Mouse (Mus musculus): ENCODE measurements around the gene Pcnx4. TPM values are rescaled to one million over a fixed set of nuclear protein-coding genes. Genes with fewer than 3 reads are reported as not detected.

Pcnx4 gene
- polyA plus RNA-seq, 1 experiment from 2014 or later = 16.2 TPM

GRCm38 (mm10) chr12:72621441-72621840, 85.3 kb downstream of the Pcnx4 start:
- no peak overlapping the region for H3K27ac ChIP-seq (ENCODE audit: low read depth, low read length)
- no peaks in the 10 kb centered on the region for H3K27me3 ChIP-seq (ENCODE audit: control insufficient read depth, insufficient read depth, low read length)
- WGBS = 90% methylated on average over 1 of the region's 1 CpGs
- no peak overlapping the region for H3K4me2 ChIP-seq (replicated peaks; ENCODE audit: low read depth, low read length)
- DNase-seq (ENCODE audit: low spot score) (no peak), ATAC-seq (ENCODE audit: low FRiP score) (no peak)
- no peaks in the 10 kb centered on the region for H3K4me1 ChIP-seq (replicated peaks; ENCODE audit: control insufficient read depth, insufficient read depth, low read length)
- no peak overlapping the region for H3K9ac ChIP-seq (ENCODE audit: low read depth, low read length)
- H3K36me3 ChIP-seq (ENCODE audit: control insufficient read depth, insufficient read depth, low read length) = no peaks in the 10 kb centered on the region
- no peak overlapping the region for H3K4me3 ChIP-seq (ENCODE audit: low read depth, low read length)
- no peaks in the 10 kb centered on the region for H3K9me3 ChIP-seq (ENCODE audit: control insufficient read depth, low read length)

GRCm38 (mm10) chr12:72622853-72623496, 86.8 kb downstream of the Pcnx4 start:
- Histone ChIP-seq H3K36me3 (ENCODE audit: control insufficient read depth, insufficient read depth, low read length) (no peaks in the 10 kb centered on the region), H3K27me3 (ENCODE audit: control insufficient read depth, insufficient read depth, low read length) (no peaks in the 10 kb centered on the region), H3K27ac (ENCODE audit: low read depth, low read length) (no peak overlapping the region), H3K4me3 (ENCODE audit: low read depth, low read length) (no peak overlapping the region), H3K4me2 (replicated peaks; ENCODE audit: low read depth, low read length) (no peak overlapping the region), H3K4me1 (replicated peaks; ENCODE audit: control insufficient read depth, insufficient read depth, low read length) (no peaks in the 10 kb centered on the region), H3K9me3 (ENCODE audit: control insufficient read depth, low read length) (no peaks in the 10 kb centered on the region), H3K9ac (ENCODE audit: low read depth, low read length) (no peak overlapping the region)
- ATAC-seq (ENCODE audit: low FRiP score) = no peak
- 84% methylated on average over 5 of the region's 5 CpGs for WGBS
- DNase-seq (ENCODE audit: low spot score) = no peak

GRCm38 (mm10) chr12:72628751-72629150, 92.6 kb downstream of the Pcnx4 start:
- no peak overlapping the region for H3K4me2 ChIP-seq (replicated peaks; ENCODE audit: low read depth, low read length)
- H3K27ac ChIP-seq (ENCODE audit: low read depth, low read length) = no peak overlapping the region
- 93% methylated on average over 7 of the region's 7 CpGs for WGBS
- H3K4me3 ChIP-seq (ENCODE audit: low read depth, low read length) = no peak overlapping the region
- no peaks in the 10 kb centered on the region for H3K9me3 ChIP-seq (ENCODE audit: control insufficient read depth, low read length)
- no peaks in the 10 kb centered on the region for H3K27me3 ChIP-seq (ENCODE audit: control insufficient read depth, insufficient read depth, low read length)
- H3K36me3 ChIP-seq (ENCODE audit: control insufficient read depth, insufficient read depth, low read length) = no peaks in the 10 kb centered on the region
- DNase-seq (ENCODE audit: low spot score) (no peak), ATAC-seq (ENCODE audit: low FRiP score) (no peak)
- H3K4me1 ChIP-seq (replicated peaks; ENCODE audit: control insufficient read depth, insufficient read depth, low read length) = no peaks in the 10 kb centered on the region
- H3K9ac ChIP-seq (ENCODE audit: low read depth, low read length) = no peak overlapping the region

Other genes with a start within 250 kb of the Pcnx4 start
- gene Rtn1, start 127.3 kb upstream of the Pcnx4 start, polyA plus RNA-seq (2014; fragmentation: Nextera tagmentation; extraction: Ambion mirVana) = 488 and 505 TPM in 2 replicates
- 2.4 and 2.9 TPM in 2 replicates for gene Lrrc9, start 94.5 kb upstream of the Pcnx4 start, polyA plus RNA-seq (2014; fragmentation: Nextera tagmentation; extraction: Ambion mirVana)
- not detected in 2 replicates for gene Gm4756, start 113.3 kb downstream of the Pcnx4 start, polyA plus RNA-seq (2014; fragmentation: Nextera tagmentation; extraction: Ambion mirVana)
- gene Dhrs7, start 128.5 kb downstream of the Pcnx4 start, polyA plus RNA-seq (2014; fragmentation: Nextera tagmentation; extraction: Ambion mirVana) = 7.1 and 9.5 TPM in 2 replicates
- gene Ppm1a, start 221.1 kb downstream of the Pcnx4 start, polyA plus RNA-seq (2014; fragmentation: Nextera tagmentation; extraction: Ambion mirVana) = 68.8 and 74.0 TPM in 2 replicates